Mouse (Mus musculus) MEL (cell line): Measurements from ENCODE around the gene Snx29.

Source experiments
- CTCF ChIP-seq, 3 experiments: IDR thresholded peaks in 2 of 3; conservative IDR thresholded peaks in 1 of 3; 2 replicates each; pipeline ENCODE4 v1.5.1; 2011 to 2012; ENCODE audit warnings: low read length in 3 of 3, low read depth in 2 of 3, mild to moderate bottlenecking in 2 of 3, improper control_type of control experiment in 1 of 3, inconsistent platforms in 1 of 3, mixed read lengths in 1 of 3, moderate library complexity in 1 of 3; ENCODE audit not compliant: control insufficient read depth in 1 of 3, insufficient read depth in 1 of 3, poor library complexity in 1 of 3, severe bottlenecking in 1 of 3
- ELF1 ChIP-seq: IDR thresholded peaks from 2 replicates; pipeline ENCODE4 v1.6.1; 2014; ENCODE audit warnings: low read depth, mild to moderate bottlenecking, inconsistent platforms, low read length, improper control_type of control experiment, moderate library complexity
- GATA1 ChIP-seq: IDR thresholded peaks from 2 replicates; pipeline ENCODE4 v1.6.1; 2011; ENCODE audit warnings: low read depth, low read length, improper control_type of control experiment
- NELFE ChIP-seq: IDR thresholded peaks from 2 replicates; pipeline ENCODE4 v1.6.1; 2011; ENCODE audit warnings: low read depth, low read length, improper control_type of control experiment

GRCm38 (mm10) chr16:11741951-11742350 lies 419.2 kb downstream of the Snx29 start:
- TF ChIP-seq GATA1 = no peak
- no peak for TF ChIP-seq CTCF (IDR thresholded peaks at IDR 0.05 in 2 of 3, conservative IDR thresholded peaks at IDR 0.05 in 1 of 3; ENCODE audit: control insufficient read depth in 1 of 3, insufficient read depth in 1 of 3, low read depth in 2 of 3, low read length in 3 of 3, poor library complexity in 1 of 3, severe bottlenecking in 1 of 3)
- no peak for TF ChIP-seq ELF1
- no peak for TF ChIP-seq NELFE
